Mouse (Mus musculus) thymus, adult 2 months (tissue): ENCODE data around the gene Mgat4e. TPM values are rescaled to one million over a fixed set of nuclear protein-coding genes. Genes with fewer than 3 reads are reported as not detected.

Experiments used
- DNase-seq: peaks from one replicate; pipeline ENCODE4 v3.0.0; 2021
- H3K27ac ChIP-seq: fragments of 200-500 bp; 2 replicates; pipeline ENCODE4 v1.5.1; 2012; ENCODE audit warnings: low read length, control low read depth; ENCODE audit not compliant: control insufficient read depth, insufficient read depth
- H3K27me3 ChIP-seq: fragments of 200-500 bp; 2 replicates; pipeline ENCODE4 v1.6.1; 2012; ENCODE audit warnings: mild to moderate bottlenecking, low read length, moderate library complexity, mixed read lengths; ENCODE audit not compliant: control insufficient read depth, insufficient read depth
- H3K36me3 ChIP-seq: fragments of 200-500 bp; 2 replicates; pipeline ENCODE4 v1.6.1; 2012; ENCODE audit warnings: mild to moderate bottlenecking, low read length, moderate library complexity; ENCODE audit not compliant: control insufficient read depth, insufficient read depth
- H3K4me1 ChIP-seq: fragments of 200-500 bp; replicated peaks from 2 replicates; pipeline ENCODE4 v1.6.1; 2012; ENCODE audit warnings: low read length; ENCODE audit not compliant: control insufficient read depth, insufficient read depth
- H3K4me3 ChIP-seq: fragments of 200-500 bp; 2 replicates; pipeline ENCODE4 v1.5.1; 2012; ENCODE audit warnings: mild to moderate bottlenecking, low read length, control low read depth, moderate library complexity; ENCODE audit not compliant: control insufficient read depth, insufficient read depth
- CTCF ChIP-seq: fragments of 200-500 bp; IDR thresholded peaks from 2 replicates; pipeline ENCODE4 v1.5.1; 2012; ENCODE audit warnings: mild to moderate bottlenecking, control low read depth, low read length, moderate library complexity, borderline replicate concordance; ENCODE audit not compliant: control insufficient read depth, poor library complexity, insufficient read depth; ENCODE audit errors: extremely low read depth
- POLR2A ChIP-seq: fragments of 200-500 bp; IDR thresholded peaks from 2 replicates; pipeline ENCODE4 v1.6.1; 2012; ENCODE audit warnings: mild to moderate bottlenecking, low read length, control low read depth, moderate library complexity; ENCODE audit not compliant: control insufficient read depth, poor library complexity, insufficient read depth; ENCODE audit errors: extremely low read depth
- WGBS: fragments of 180-500 bp; shearing (Covaris S2); methylation state at CpG from one replicate; pipeline ENCODE4 v1.1.7; 2018; 5-methylcytosine and 5-hydroxymethylcytosine counted together
- polyA plus RNA-seq: library from polyadenylated mRNA; depleted of rRNA; stranded (reverse); fragments of >200 nt; gene quantifications from 2 replicates; pipeline ENCODE4 v1.2.3, GENCODE M21; 2012; rRNA removed

Gene Mgat4e
- polyA plus RNA-seq, 1 experiment: not detected

DNA sequence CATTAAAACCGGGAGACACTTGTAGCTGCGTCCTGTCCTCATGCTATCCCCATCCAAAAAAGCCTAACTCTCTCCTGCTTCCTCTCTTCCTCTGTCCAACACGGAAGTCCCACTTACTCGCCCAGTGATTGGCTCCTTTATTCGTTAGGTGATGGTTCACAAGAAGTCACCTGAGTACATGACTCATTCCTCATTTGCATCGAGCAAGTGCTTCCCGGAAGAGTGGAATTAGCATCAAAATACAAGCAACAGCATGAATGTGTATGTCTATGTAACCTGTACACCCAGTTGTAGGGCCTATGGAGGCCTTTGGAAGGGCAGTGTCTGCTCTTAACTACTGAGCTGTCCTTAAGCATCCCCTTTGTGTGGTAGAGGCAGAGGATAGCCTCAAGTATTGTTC lies 57.2 kb downstream of the Mgat4e start:
- Histone ChIP-seq H3K4me1 (peaks cover 4% of the 10 kb centered on the region), H3K27ac (no peak overlapping the region), H3K4me3 (no peak overlapping the region), H3K36me3 (peaks cover 10% of the 10 kb centered on the region; the same call in 1 of the 2 replicates), H3K27me3 (no peaks in the 10 kb centered on the region)
- WGBS: 91% methylated on average over 7 of the region's 7 CpGs
- TF ChIP-seq POLR2A (no peak), CTCF (no peak)
- no peak for DNase-seq

Other genes starting within 250 kb of the Mgat4e start
- gene Ppfia4, start 216.8 kb downstream of the Mgat4e start, polyA plus RNA-seq: 13.6 and 17.2 TPM in 2 replicates
- 85.4 and 98.5 TPM in 2 replicates for gene Tmem183a, start 187.7 kb downstream of the Mgat4e start, polyA plus RNA-seq
- not detected in 2 replicates for gene 4933406M09Rik, start 163.7 kb downstream of the Mgat4e start, polyA plus RNA-seq
- 44.9 and 47.2 TPM in 2 replicates for gene Cyb5r1, start 144.1 kb downstream of the Mgat4e start, polyA plus RNA-seq
- 92.2 and 94.0 TPM in 2 replicates for gene Adipor1, start 134.3 kb downstream of the Mgat4e start, polyA plus RNA-seq
- gene Klhl12, start 94.2 kb downstream of the Mgat4e start, polyA plus RNA-seq: 7.7 and 7.9 TPM in 2 replicates
- gene Rabif, start 55.0 kb downstream of the Mgat4e start, polyA plus RNA-seq: 24.8 and 25.0 TPM in 2 replicates
- 26.7 and 36.4 TPM in 2 replicates for gene Kdm5b, start 10.5 kb upstream of the Mgat4e start, polyA plus RNA-seq
- gene Syt2, start 97.0 kb upstream of the Mgat4e start, polyA plus RNA-seq: 0.05 and 0.70 TPM in 2 replicates